1 mouse cellular context compared by ENCODE assay signal in genomic region chr11:4736355-4736754, GRCm38 (mm10).
A peak's percentile ranks its signal among the peaks of the same experiment; 100 is the strongest.
TF ChIP-seq lines count a peak whose summit lies in the region.

No protein-coding gene starts in this region.

TF ChIP-seq in CH12.LX, 34 proteins besides CTCF, POLR2A, EP300 and RAD21:
- no peak for TF ChIP-seq UBTF (IDR thresholded peaks at IDR 0.05; ENCODE audit: low read depth, low read length)
- no peak for TF ChIP-seq MAFK (IDR thresholded peaks at IDR 0.05; ENCODE audit: insufficient replicate concordance, low read length)
- no peak for TF ChIP-seq RCOR1 (conservative IDR thresholded peaks at IDR 0.05; ENCODE audit: low read depth, low read length)
- no peak for TF ChIP-seq USF1 (IDR thresholded peaks at IDR 0.05; ENCODE audit: low read depth, low read length)
- no peak for TF ChIP-seq MYC (IDR thresholded peaks at IDR 0.05; ENCODE audit: low read depth, low read length)
- TF ChIP-seq NELFE (IDR thresholded peaks at IDR 0.05; ENCODE audit: low read depth, low read length): 0 out of 2 replicates have a peak, but pooled peaks have one; percentile 17
- TF ChIP-seq TBP (conservative IDR thresholded peaks at IDR 0.05; ENCODE audit: low read depth, low read length): no peak
- TF ChIP-seq ZKSCAN1 (IDR thresholded peaks at IDR 0.05; ENCODE audit: borderline replicate concordance, low read depth, low read length): no peak
- no peak for TF ChIP-seq USF2 (conservative IDR thresholded peaks at IDR 0.05; ENCODE audit: low read depth, low read length)
- TF ChIP-seq JUN (IDR thresholded peaks at IDR 0.05; ENCODE audit: insufficient read depth, low read depth, low read length): no peak
- TF ChIP-seq ZC3H11A (IDR thresholded peaks at IDR 0.05; ENCODE audit: low read depth, low read length): no peak
- no peak for TF ChIP-seq KAT2A (IDR thresholded peaks at IDR 0.05; ENCODE audit: insufficient replicate concordance, low read length)
- TF ChIP-seq ELF1 (IDR thresholded peaks at IDR 0.05; ENCODE audit: low read depth, low read length): no peak
- TF ChIP-seq MAZ (IDR thresholded peaks at IDR 0.05; ENCODE audit: low read depth, low read length): 0 out of 2 replicates have a peak, but pooled peaks have one; percentile 29
- TF ChIP-seq E2F4 (IDR thresholded peaks at IDR 0.05; ENCODE audit: insufficient replicate concordance, low read depth, low read length): no peak
- no peak for TF ChIP-seq JUND (conservative IDR thresholded peaks at IDR 0.05; ENCODE audit: low read depth, low read length)
- TF ChIP-seq GABPA (IDR thresholded peaks at IDR 0.05; ENCODE audit: insufficient replicate concordance, low read depth, low read length): no peak
- TF ChIP-seq CHD2 (IDR thresholded peaks at IDR 0.05; ENCODE audit: low read length): 0 out of 2 replicates have a peak, but pooled peaks have one; percentile 24
- TF ChIP-seq SMC3 (IDR thresholded peaks at IDR 0.05; ENCODE audit: low read depth, low read length): peak; percentile 45
- no peak for TF ChIP-seq MAX (IDR thresholded peaks at IDR 0.05; ENCODE audit: low read length)
- no peak for TF ChIP-seq ZMIZ1 (IDR thresholded peaks at IDR 0.05; ENCODE audit: low read depth, low read length)
- TF ChIP-seq TCF12 (IDR thresholded peaks at IDR 0.05; ENCODE audit: low read depth, low read length): no peak
TF ChIP-seq in CH12.LX: peak in this region for 4.
